Mouse (Mus musculus) layer of hippocampus, postnatal 14 days (tissue): ENCODE measurements at regions not wholly inside any gene's neighbourhood (a gene's known extent, or its start where the extent isn't known, plus 50 kb on each side); places are given as distances from the start of the nearest gene placed in this dataset.

Experiments used
- DNase-seq, 2 experiments: peaks; one replicate each; pipeline ENCODE4 v3.0.0; 2021 to 2022; ENCODE audit warnings: low spot score in 2 of 2, mixed read lengths in 1 of 2

GRCm38 (mm10) chr11:38886466-38886865 is 1650.7 kb upstream of the Tenm2 start:
- no peak for DNase-seq

GRCm38 (mm10) chr11:38861622-38862345 is 1626.0 kb upstream of the Tenm2 start:
- DNase-seq = peak; percentile 54 to 70

- DNase-seq = no peak
Measured at GRCm38 (mm10) chr11:38856645-38857044, 1620.9 kb upstream of the Tenm2 start.

GRCm38 (mm10) chr11:38829148-38829547 is 1593.4 kb upstream of the Tenm2 start:
- DNase-seq = no peak

GRCm38 (mm10) chr11:38828375-38828774 is 1592.6 kb upstream of the Tenm2 start:
- no peak for DNase-seq

- no peak for DNase-seq
Measured at GRCm38 (mm10) chr11:38825172-38825753, 1589.5 kb upstream of the Tenm2 start.

- no peak for DNase-seq
Measured at GRCm38 (mm10) chr11:38818141-38818540, 1582.4 kb upstream of the Tenm2 start.

- no peak for DNase-seq
Measured at GRCm38 (mm10) chr11:38783548-38783947, 1547.8 kb upstream of the Tenm2 start.

- DNase-seq = no peak
Measured at GRCm38 (mm10) chr11:38779585-38779984, 1543.8 kb upstream of the Tenm2 start.

GRCm38 (mm10) chr11:38762241-38762640 is 1526.5 kb upstream of the Tenm2 start:
- no peak for DNase-seq

- peak in 1 of 2 experiments; percentile 13 for DNase-seq
Measured at GRCm38 (mm10) chr11:38747549-38747948, 1511.8 kb upstream of the Tenm2 start.

GRCm38 (mm10) chr11:38729101-38729500 is 1493.3 kb upstream of the Tenm2 start:
- no peak for DNase-seq

GRCm38 (mm10) chr11:38715697-38716096 is 1479.9 kb upstream of the Tenm2 start:
- DNase-seq = peak in 1 of 2 experiments; percentile 20

- DNase-seq = no peak
Measured at GRCm38 (mm10) chr11:38681264-38681663, 1445.5 kb upstream of the Tenm2 start.

GRCm38 (mm10) chr11:38673367-38674056 is 1437.7 kb upstream of the Tenm2 start:
- DNase-seq = peak in 1 of 2 experiments; percentile 74
